Mouse (Mus musculus): ENCODE data around the gene Exoc2. TPM values are rescaled to one million over a fixed set of nuclear protein-coding genes. Genes with fewer than 3 reads are reported as not detected.

Gene Exoc2
- polyA plus RNA-seq (2012): 0.27 and 0.41 TPM in 2 replicates

DNA sequence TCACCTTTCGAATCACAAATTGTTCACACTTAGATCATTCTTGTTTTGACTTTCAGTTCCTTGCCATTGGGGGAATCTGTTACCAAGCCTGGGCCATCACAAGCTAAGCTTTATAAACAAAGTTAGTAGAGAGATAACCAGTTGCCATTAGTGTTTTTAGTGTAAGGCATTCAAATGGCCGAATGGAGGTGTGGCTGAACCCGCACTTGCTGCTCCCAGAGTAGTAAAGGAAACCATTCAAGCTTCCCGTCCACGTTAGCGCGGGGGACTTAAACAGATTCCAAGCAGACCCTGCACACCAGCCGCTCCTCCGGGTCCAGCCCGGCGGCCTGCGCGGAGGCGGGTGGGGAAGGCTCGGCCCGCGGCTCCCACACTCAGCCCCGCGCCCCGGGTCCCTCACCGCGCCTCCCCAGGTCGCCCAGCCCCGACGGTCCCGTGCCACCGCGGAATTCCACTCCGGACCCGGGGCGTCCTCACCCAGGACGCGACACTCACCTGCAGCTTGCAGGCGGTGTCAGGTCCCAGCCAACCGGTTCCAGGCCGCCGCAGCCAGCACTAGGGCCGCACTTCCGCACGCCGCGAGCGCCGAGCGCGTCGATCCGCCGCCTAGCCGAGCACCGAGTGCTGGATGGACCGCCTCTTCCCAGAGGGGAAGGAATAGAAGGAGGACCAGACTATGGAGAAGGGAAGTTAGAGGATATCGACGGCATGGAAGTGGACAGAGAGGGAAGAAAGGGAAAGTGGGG is at the start of gene Exoc2, which contains the start of gene Gm5447:
Gene Exoc2, minus strand, starts transcription at position 593 of the 746 bp plus-strand sequence.
Gene Gm5447, plus strand, starts transcription at position 704 of the 746 bp plus-strand sequence.
- H3K4me3 ChIP-seq (replicated peaks): peak within 1 kb of the TSS; percentile 89
- H3K27me3 ChIP-seq (ENCODE audit: control insufficient read depth): peaks cover 12% of the 10 kb centered on the region
- H3K9me3 ChIP-seq (ENCODE audit: control insufficient read depth, low read length): no peaks in the 10 kb centered on the region
- peaks cover 8% of the 10 kb centered on the region; the same call in 1 of the 2 replicates for H3K36me3 ChIP-seq (ENCODE audit: control insufficient read depth)
- TF ChIP-seq TAL1 (IDR thresholded peaks at IDR 0.05; ENCODE audit: low read length): no peak
- H3K4me1 ChIP-seq (ENCODE audit: control insufficient read depth): peaks cover 45% of the 10 kb centered on the region

DNA sequence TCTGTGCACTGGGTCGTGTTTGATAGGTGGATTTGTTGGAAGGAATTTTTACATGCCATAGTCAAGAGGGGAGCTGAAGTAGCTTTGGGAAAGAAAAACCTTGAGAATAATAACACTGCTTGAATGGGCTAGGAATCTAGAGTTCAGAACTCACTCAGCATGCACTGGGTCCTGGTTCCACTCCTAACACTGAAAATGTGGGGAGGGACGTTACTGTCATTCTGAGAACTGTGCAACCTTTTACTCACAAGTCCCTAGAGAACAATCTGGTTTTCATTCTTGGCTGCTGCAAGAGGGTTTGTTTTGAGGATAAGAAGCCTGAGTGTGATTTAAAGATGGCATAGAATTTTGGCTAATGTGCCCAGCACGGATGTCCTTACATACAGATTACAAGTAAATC is 49.8 kb upstream of the Exoc2 start:
- no peaks in the 10 kb centered on the region for H3K9me3 ChIP-seq (ENCODE audit: control insufficient read depth, low read length)
- H3K27me3 ChIP-seq (ENCODE audit: control insufficient read depth): no peaks in the 10 kb centered on the region
- H3K4me1 ChIP-seq (ENCODE audit: control insufficient read depth): no peaks in the 10 kb centered on the region
- no peak overlapping the region for H3K4me3 ChIP-seq (replicated peaks)
- H3K36me3 ChIP-seq (ENCODE audit: control insufficient read depth): no peaks in the 10 kb centered on the region
- no peak for TF ChIP-seq TAL1 (IDR thresholded peaks at IDR 0.05; ENCODE audit: low read length)
- TF ChIP-seq GATA1 (IDR thresholded peaks at IDR 0.05; ENCODE audit: low read length): no peak

DNA sequence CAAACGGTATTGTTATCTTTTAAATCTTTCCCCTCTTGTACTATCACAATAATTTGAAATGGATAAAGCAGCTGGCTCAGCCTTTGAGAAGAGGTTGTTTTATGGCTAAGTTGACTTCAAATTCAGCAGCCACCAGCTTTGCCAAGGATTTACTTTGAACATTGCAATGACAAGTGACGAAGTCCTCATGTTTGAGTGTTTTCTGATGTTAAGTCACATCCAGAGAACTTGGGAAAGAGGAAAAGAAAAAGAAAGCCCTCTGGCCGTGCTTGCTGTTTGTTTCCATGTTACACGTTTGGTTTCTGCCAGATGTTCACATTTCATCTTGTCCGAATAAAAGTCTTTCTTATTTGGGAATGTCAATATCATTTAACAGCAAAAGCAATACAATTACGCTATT is 48.0 kb upstream of the Exoc2 start:
- H3K4me3 ChIP-seq (replicated peaks): no peak overlapping the region
- TF ChIP-seq TAL1 (IDR thresholded peaks at IDR 0.05; ENCODE audit: low read length) (no peak), GATA1 (IDR thresholded peaks at IDR 0.05; ENCODE audit: low read length) (no peak)
- H3K36me3 ChIP-seq (ENCODE audit: control insufficient read depth): no peaks in the 10 kb centered on the region
- H3K9me3 ChIP-seq (ENCODE audit: control insufficient read depth, low read length): no peaks in the 10 kb centered on the region
- no peaks in the 10 kb centered on the region for H3K4me1 ChIP-seq (ENCODE audit: control insufficient read depth)
- H3K27me3 ChIP-seq (ENCODE audit: control insufficient read depth): no peaks in the 10 kb centered on the region

DNA sequence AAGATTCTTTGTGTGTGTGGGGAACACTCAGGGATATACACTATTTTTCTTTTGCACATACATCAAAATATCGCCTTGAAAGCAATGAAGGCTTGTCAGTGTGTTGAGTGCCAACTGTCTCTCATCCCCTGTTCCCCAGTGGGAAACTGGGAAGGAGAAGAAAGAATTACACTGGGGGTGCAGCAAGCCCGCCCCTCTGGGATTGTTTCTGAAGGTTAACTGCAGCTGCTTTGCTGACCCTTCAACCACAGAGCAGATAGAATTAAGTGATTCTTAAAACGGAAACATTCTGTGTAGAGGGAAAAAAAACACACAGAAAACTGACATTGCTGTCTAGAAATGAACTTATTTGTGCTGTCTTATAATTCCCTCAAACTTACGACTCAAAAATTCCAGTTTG is 47.6 kb upstream of the Exoc2 start:
- Histone ChIP-seq H3K36me3 (ENCODE audit: control insufficient read depth) (no peaks in the 10 kb centered on the region), H3K4me3 (replicated peaks) (no peak overlapping the region)

DNA sequence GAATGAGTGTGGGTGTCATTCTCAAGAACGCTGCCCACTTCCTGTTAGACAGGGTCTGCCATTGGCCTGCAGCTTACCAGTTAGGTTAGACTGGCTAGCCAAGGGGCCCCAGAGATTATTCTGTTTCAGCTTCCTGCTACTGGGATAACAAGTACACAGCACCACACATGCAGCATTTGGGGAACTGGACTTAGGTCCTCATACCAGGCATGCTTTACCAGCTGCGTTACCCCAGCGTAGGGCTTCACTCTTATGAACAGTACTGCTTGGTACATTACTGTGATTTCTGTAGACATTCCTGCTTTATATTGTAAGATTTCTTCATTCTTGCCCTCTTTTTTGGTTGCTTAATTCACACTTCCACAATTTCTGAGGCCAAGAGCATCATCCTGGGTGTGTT is 43.7 kb upstream of the Exoc2 start:
- H3K4me3 ChIP-seq (replicated peaks): no peak overlapping the region
- no peaks in the 10 kb centered on the region for H3K4me1 ChIP-seq (ENCODE audit: control insufficient read depth)
- no peaks in the 10 kb centered on the region for H3K9me3 ChIP-seq (ENCODE audit: control insufficient read depth, low read length)
- TF ChIP-seq GATA1 (IDR thresholded peaks at IDR 0.05; ENCODE audit: low read length) (no peak), TAL1 (IDR thresholded peaks at IDR 0.05; ENCODE audit: low read length) (no peak)
- no peaks in the 10 kb centered on the region for H3K36me3 ChIP-seq (ENCODE audit: control insufficient read depth)
- H3K27me3 ChIP-seq (ENCODE audit: control insufficient read depth): no peaks in the 10 kb centered on the region

More for the DNA sequence above, 47.6 kb upstream of the Exoc2 start:
- no peaks in the 10 kb centered on the region for H3K9me3 ChIP-seq (ENCODE audit: control insufficient read depth, low read length)
- H3K4me1 ChIP-seq (ENCODE audit: control insufficient read depth): no peaks in the 10 kb centered on the region
- H3K27me3 ChIP-seq (ENCODE audit: control insufficient read depth): no peaks in the 10 kb centered on the region
- TF ChIP-seq TAL1 (IDR thresholded peaks at IDR 0.05; ENCODE audit: low read length) (no peak), GATA1 (IDR thresholded peaks at IDR 0.05; ENCODE audit: low read length) (no peak)

DNA sequence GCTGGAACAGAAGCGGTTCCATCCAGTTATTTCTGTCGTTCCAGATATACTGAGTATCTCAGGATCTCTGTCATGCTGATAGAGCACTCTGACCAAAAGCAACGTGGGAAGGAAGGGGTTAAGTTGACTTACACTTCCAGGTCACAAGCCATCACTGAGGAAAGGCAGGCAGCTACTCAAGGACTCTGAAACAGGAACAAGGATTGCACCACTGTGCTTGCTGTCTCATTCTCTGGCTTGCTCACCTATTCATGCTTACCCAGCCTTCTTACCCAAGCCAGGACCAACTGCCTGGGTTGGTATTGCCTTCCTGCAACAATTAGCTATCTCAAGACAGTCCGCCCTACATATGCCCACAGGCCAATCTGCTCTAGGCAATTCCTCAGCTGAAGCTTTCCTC is 31.1 kb upstream of the Exoc2 start:
- TF ChIP-seq TAL1 (IDR thresholded peaks at IDR 0.05; ENCODE audit: low read length) (no peak), GATA1 (IDR thresholded peaks at IDR 0.05; ENCODE audit: low read length) (no peak)
- Histone ChIP-seq H3K36me3 (ENCODE audit: control insufficient read depth) (no peaks in the 10 kb centered on the region), H3K4me1 (ENCODE audit: control insufficient read depth) (no peaks in the 10 kb centered on the region), H3K27me3 (ENCODE audit: control insufficient read depth) (no peaks in the 10 kb centered on the region), H3K9me3 (ENCODE audit: control insufficient read depth, low read length) (no peaks in the 10 kb centered on the region), H3K4me3 (replicated peaks) (no peak overlapping the region)

DNA sequence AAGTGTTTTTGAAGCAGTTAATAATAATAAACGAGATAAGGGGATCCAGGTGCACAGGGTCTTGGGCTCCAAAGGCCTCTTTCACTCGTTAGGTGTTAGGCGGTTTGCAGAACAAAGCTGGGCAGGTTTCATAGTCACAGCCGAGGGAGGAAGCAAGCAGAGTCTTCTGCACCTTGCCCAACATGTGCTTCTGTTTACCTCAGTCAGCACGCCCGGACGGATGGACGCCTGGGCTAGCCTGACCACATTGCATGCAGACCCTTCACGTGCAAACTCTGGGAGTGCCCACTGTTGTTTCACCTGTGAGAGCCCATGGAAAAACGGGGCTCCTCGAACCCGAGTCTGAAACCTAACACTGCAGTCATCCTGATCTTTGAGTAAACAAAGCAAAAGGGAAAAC is 30.6 kb upstream of the Exoc2 start:
- Histone ChIP-seq H3K36me3 (ENCODE audit: control insufficient read depth) (no peaks in the 10 kb centered on the region), H3K9me3 (ENCODE audit: control insufficient read depth, low read length) (no peaks in the 10 kb centered on the region), H3K4me1 (ENCODE audit: control insufficient read depth) (no peaks in the 10 kb centered on the region), H3K4me3 (replicated peaks) (no peak overlapping the region), H3K27me3 (ENCODE audit: control insufficient read depth) (no peaks in the 10 kb centered on the region)
- no peak for TF ChIP-seq TAL1 (IDR thresholded peaks at IDR 0.05; ENCODE audit: low read length)
- no peak for TF ChIP-seq GATA1 (IDR thresholded peaks at IDR 0.05; ENCODE audit: low read length)

DNA sequence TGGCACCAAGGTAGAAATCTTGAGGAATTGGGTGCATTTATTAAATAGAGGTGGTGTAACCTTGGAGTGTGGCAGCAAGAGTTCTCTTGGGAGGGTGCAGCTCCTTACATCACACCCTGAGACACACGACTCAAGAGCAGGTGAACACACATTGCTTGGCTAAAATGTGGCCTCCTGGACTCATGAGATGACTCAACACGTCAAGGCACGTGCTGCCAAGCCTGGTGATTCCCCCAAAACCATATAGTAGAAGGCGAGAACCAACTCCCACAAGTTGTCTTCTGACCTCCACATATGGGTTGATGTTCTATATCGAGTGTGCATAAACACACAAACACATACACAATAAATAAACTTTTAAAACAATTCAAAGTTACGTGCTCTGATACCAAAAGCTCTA is 25.9 kb upstream of the Exoc2 start:
- H3K9me3 ChIP-seq (ENCODE audit: control insufficient read depth, low read length): no peaks in the 10 kb centered on the region
- no peak for TF ChIP-seq GATA1 (IDR thresholded peaks at IDR 0.05; ENCODE audit: low read length)
- TF ChIP-seq TAL1 (IDR thresholded peaks at IDR 0.05; ENCODE audit: low read length): no peak
- no peaks in the 10 kb centered on the region for H3K4me1 ChIP-seq (ENCODE audit: control insufficient read depth)
- H3K4me3 ChIP-seq (replicated peaks): no peak overlapping the region
- H3K36me3 ChIP-seq (ENCODE audit: control insufficient read depth): no peaks in the 10 kb centered on the region
- H3K27me3 ChIP-seq (ENCODE audit: control insufficient read depth): no peaks in the 10 kb centered on the region; the same call in 1 of the 2 replicates

DNA sequence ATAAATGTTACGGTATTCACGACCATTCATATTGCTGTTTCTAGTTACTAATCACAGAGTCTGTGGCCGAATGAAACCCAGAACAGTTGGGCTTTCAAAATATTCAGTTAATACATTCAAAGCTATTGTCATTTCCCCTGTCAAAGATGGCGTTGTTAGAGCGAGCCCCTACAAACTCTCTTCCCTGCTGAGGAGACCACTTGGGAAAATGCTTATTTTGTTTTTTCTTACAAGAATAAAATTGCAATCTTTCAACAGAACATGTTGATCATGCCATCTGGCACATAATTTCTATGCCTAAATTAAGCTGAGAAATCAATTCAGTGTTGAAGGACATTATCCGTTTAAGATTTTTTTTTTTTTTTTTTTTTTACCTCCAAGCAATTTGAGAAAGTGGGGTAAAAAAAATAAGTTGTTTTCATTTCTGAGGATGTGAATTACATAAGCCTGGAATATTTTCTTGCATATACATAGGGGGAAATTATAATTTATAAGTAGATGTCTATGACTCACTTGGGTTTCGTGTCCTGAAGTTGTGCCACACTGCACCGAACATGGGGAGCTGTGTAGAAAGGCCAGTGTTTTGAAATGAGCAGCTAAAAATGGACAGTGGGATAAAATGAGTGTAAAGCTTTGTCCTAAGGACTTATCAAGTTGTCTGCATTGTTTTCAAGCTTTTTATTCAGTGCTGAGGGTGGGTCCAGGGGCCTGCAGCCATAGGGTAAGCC is 23.8 kb upstream of the Exoc2 start:
- no peak for TF ChIP-seq GATA1 (IDR thresholded peaks at IDR 0.05; ENCODE audit: low read length)
- no peak for TF ChIP-seq TAL1 (IDR thresholded peaks at IDR 0.05; ENCODE audit: low read length)
- no peaks in the 10 kb centered on the region for H3K9me3 ChIP-seq (ENCODE audit: control insufficient read depth, low read length)

More for the DNA sequence above, 23.8 kb upstream of the Exoc2 start:
- Histone ChIP-seq H3K4me1 (ENCODE audit: control insufficient read depth) (no peaks in the 10 kb centered on the region), H3K4me3 (replicated peaks) (no peak overlapping the region), H3K36me3 (ENCODE audit: control insufficient read depth) (no peaks in the 10 kb centered on the region), H3K27me3 (ENCODE audit: control insufficient read depth) (no peaks in the 10 kb centered on the region; the same call in 1 of the 2 replicates)

All from erythroblast, embryonic 14.5 days (primary cell).